Mouse (Mus musculus) cerebellum, adult 2 months (tissue): ENCODE measurements around the gene Alg12. TPM values are rescaled to one million over a fixed set of nuclear protein-coding genes. Genes with fewer than 3 reads are reported as not detected.
A peak's percentile ranks its signal among the peaks of the same experiment; 100 is the strongest.
"Not testable (repeated sequence)": the region's sequence is repeated elsewhere in the genome, so short reads cannot be mapped to it uniquely, and the experiment has no call there.

Source experiments
- DNase-seq, 2 experiments: peaks; one replicate each; pipeline ENCODE4 v3.0.0; 2021
- H3K27ac ChIP-seq: fragments of 200-500 bp; 2 replicates; pipeline ENCODE4 v1.5.1; 2012; ENCODE audit warnings: low read length, control low read depth, inconsistent platforms; ENCODE audit not compliant: insufficient read depth
- H3K27me3 ChIP-seq: fragments of 200-500 bp; 2 replicates; pipeline ENCODE4 v1.6.1; 2012; ENCODE audit warnings: inconsistent platforms, mild to moderate bottlenecking, low read length, moderate library complexity; ENCODE audit not compliant: control insufficient read depth, insufficient read depth
- H3K4me1 ChIP-seq: fragments of 200-500 bp; 2 replicates; pipeline ENCODE4 v1.6.1; 2011; ENCODE audit warnings: low read length; ENCODE audit not compliant: control insufficient read depth, insufficient read depth
- H3K4me3 ChIP-seq: fragments of 200-500 bp; replicated peaks from 2 replicates; pipeline ENCODE3; 2011; ENCODE audit warnings: mild to moderate bottlenecking, low read depth, low read length, control low read depth; ENCODE audit not compliant: insufficient read depth
- CTCF ChIP-seq: fragments of 200-500 bp; IDR thresholded peaks from 2 replicates; pipeline ENCODE4 v1.5.1; 2011; ENCODE audit warnings: low read depth, mild to moderate bottlenecking, control low read depth, low read length, moderate library complexity, borderline replicate concordance; ENCODE audit not compliant: insufficient read depth
- POLR2A ChIP-seq: fragments of 200-500 bp; IDR thresholded peaks from 2 replicates; pipeline ENCODE4 v1.6.1; 2011; ENCODE audit warnings: low read length, control low read depth, borderline replicate concordance; ENCODE audit not compliant: insufficient read depth
- whole genome bisulfite sequencing: fragments of 180-500 bp; shearing (Covaris S2); methylation state at CpG from one replicate; pipeline ENCODE4 v1.1.7; 2018; 5-methylcytosine and 5-hydroxymethylcytosine counted together
- polyA plus RNA-seq: library from polyadenylated mRNA; depleted of rRNA; stranded (reverse); fragments of >200 nt; gene quantifications from 2 replicates; pipeline ENCODE4 v1.2.3, GENCODE M21; 2012

Gene Alg12
- polyA plus RNA-seq, 1 experiment = 17.3 TPM

DNA sequence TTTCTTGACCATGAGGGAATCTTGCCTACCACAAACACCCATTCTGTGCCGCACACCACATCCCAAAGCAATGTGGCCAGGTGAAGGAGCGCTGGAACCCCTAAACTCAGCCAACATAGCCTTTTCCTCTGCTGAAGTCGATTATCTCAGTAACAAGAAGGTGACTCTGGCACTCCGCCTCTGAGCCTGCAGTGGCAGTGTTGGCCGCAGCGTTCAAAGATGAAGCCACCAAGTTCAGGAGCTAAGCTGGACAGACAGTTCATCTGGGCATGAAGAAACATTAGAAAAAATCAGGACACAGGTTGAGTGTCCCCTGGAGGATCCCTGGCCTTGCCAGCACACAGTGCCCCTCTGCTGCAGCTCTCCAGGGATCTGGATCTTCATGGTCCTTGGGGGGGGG lies 8.3 kb upstream of the Alg12 start:
- Histone ChIP-seq H3K27me3 (no peaks in the 10 kb centered on the region), H3K4me3 (no peak overlapping the region), H3K4me1 (peaks cover 26% of the 10 kb centered on the region), H3K27ac (peak overlapping the region; percentile 8; the same call in 1 of the 2 replicates)
- no peak for DNase-seq
- no peak for TF ChIP-seq CTCF
- no peak for TF ChIP-seq POLR2A
- WGBS = 41% methylated on average over 6 of the region's 6 CpGs

DNA sequence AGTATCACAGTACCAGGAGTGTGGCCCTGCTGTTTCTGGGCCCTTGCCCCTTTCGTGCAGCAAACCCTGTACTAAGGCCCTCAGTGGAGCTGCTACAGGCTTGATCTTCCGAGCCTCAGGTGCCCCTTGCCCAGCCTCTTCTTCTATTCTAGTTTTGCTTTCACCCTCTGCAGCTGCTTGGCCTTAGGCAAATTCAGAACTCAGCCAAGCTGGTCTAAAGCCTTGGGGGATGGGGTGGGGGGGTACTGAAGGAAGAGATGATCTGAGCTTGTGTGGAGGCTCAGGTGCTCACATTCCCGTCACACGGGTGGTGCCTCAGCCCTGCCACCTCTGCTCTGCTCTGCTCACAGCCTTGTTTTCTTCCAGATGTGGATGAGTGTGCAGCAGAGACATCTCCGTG lies 4.3 kb upstream of the Alg12 start:
- WGBS = 94% methylated on average over 5 of the region's 5 CpGs
- no peaks in the 10 kb centered on the region for H3K27me3 ChIP-seq
- no peak for TF ChIP-seq POLR2A
- no peak for TF ChIP-seq CTCF
- DNase-seq = no peak
- H3K27ac ChIP-seq = no peak overlapping the region
- no peak overlapping the region for H3K4me3 ChIP-seq
- H3K4me1 ChIP-seq = peaks cover 23% of the 10 kb centered on the region

DNA sequence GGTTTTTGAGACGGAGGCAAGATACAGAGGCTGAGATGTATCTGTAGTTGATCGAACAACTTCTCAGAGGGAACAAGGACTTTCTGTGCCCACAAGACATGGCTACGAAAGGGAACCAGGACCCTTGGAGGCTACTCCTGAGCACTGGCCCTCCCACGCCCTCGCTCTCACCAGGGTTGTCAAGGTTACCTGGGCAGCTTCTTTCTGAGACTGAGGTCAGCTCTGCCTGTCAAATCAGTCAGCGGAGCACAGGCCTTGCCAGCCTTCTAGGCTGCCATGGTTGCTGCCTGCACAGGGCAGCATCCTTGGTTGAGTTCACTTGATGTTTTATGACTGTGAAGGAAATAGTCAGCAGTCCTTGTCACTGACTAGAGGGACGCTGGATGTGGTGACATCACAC lies 3.4 kb upstream of the Alg12 start:
- H3K27me3 ChIP-seq = no peaks in the 10 kb centered on the region
- WGBS = 94% methylated on average over 7 of the region's 7 CpGs
- TF ChIP-seq CTCF = no peak
- TF ChIP-seq POLR2A = no peak

DNA sequence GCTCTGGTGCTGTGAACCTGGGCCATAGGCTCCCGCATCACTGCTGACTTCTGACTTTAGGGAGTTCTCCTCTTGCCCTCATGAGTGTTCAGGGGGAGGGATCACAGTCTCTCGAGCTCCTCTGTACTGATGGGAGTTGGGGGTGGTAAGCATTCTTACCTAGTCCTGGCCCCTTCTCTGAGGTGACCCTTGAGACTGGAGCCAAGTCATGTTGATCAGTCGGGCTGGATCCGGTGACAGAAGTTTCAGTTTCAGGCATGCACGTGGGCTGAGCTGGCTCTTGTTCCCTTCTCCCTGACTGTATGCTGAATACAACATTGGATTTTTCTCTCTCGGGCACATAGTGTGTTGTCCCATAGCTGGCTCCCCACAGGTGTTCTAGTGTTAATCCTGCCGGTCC lies 2.3 kb upstream of the Alg12 start:
- WGBS = 76% methylated on average over 7 of the region's 7 CpGs
- TF ChIP-seq CTCF (no peak), POLR2A (no peak)

More for the DNA sequence above, 3.4 kb upstream of the Alg12 start:
- Histone ChIP-seq H3K27ac (no peak overlapping the region), H3K4me1 (peaks cover 15% of the 10 kb centered on the region), H3K4me3 (no peak overlapping the region)
- DNase-seq = no peak

DNA sequence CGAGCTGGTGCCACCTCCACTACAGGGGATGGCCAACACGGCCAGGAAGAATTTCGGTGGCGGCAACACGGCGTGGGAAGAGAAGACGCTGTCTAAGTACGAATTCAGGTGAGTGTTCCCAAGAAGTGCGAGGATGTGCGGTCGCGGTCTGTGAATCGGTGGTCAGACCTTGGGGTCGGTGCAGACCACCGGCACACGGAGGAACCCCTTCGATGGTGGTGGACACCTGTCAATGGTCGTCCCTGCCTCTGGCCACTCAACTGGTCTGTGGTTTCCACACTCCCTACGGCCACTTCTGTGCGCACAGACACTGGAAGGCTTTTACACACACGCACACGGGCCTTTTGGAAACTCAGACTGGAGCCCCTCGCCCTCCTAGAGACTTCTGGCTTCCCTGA lies 787 bp upstream of the Alg12 start:
- peak overlapping the region; percentile 78 for H3K4me3 ChIP-seq
- TF ChIP-seq POLR2A (no peak), CTCF (no peak)
- peaks cover 12% of the 10 kb centered on the region for H3K4me1 ChIP-seq
- DNase-seq = no peak
- H3K27ac ChIP-seq = no peak overlapping the region
- WGBS = under 1% methylated on average over 23 of the region's 23 CpGs
- H3K27me3 ChIP-seq = no peaks in the 10 kb centered on the region

More for the DNA sequence above, 2.3 kb upstream of the Alg12 start:
- H3K27me3 ChIP-seq = no peaks in the 10 kb centered on the region
- H3K4me3 ChIP-seq = no peak overlapping the region
- DNase-seq = no peak
- H3K27ac ChIP-seq = no peak overlapping the region
- H3K4me1 ChIP-seq = peaks cover 12% of the 10 kb centered on the region

DNA sequence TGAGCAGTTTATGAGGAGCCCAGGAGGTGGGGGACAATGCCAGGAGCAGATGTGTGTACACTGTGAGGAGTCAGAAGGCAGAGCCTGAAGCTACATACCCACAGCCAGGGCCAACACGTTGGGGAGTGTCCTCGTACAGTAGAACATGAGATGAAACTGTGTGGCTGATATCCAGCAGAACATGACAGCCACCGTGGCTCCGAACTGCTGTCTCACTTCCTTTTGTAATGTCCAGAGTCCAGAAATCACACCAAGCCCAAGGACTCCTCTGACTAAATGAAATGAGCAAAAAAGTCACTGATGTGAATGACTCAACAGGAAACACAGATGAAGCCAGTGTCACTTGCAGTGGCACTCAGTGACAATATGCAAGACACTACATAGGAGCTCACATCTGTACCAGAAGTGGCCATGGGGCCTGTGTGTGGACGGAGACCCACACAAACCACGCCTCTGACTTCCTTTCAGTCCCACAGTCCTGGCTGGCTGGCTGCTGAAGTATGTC lies 3.9 kb downstream of the Alg12 start:
- no peaks in the 10 kb centered on the region for H3K27me3 ChIP-seq
- H3K4me1 ChIP-seq = peaks cover 1% of the 10 kb centered on the region; the same call in 1 of the 2 replicates
- DNase-seq = no peak
- WGBS = 90% methylated on average over 6 of the region's 6 CpGs
- TF ChIP-seq POLR2A = no peak
- no peak for TF ChIP-seq CTCF
- no peak overlapping the region for H3K4me3 ChIP-seq
- H3K27ac ChIP-seq = no peak overlapping the region

DNA sequence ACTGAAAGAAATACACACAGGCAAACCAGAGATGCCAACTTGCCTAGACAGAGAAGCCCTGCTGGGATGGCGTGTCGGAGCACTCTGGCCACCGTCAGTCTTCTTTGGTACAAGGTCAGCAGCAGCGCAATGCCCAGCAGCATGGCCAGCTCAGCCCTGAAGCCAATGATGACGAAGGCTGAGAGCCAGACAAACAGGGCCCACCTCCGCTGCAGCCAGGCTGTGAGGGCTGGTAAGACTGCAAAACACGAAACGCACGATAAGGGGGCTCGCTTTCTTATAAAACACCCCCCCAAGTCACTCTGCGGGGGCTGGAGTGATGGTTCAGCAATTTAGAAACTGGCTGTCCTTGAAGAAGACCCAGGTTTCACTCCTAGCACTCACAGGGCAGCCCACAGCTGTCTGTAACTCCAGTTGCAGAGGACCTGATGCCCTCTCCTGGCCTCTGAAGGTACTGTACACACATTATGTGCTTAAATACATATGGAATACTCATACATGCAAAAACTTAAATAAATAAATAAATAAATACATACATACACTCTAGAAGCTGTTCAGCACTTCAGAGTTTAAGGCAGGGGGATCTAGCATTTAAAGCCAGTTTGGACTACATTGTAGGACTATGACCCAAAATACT lies 4.6 kb downstream of the Alg12 start:
- Histone ChIP-seq H3K4me1 (no peaks in the 10 kb centered on the region), H3K4me3 (no peak overlapping the region), H3K27ac (no peak overlapping the region), H3K27me3 (no peaks in the 10 kb centered on the region)
- no peak for DNase-seq
- TF ChIP-seq CTCF (no peak), POLR2A (no peak)
- WGBS = 95% methylated on average over 11 of the region's 11 CpGs

DNA sequence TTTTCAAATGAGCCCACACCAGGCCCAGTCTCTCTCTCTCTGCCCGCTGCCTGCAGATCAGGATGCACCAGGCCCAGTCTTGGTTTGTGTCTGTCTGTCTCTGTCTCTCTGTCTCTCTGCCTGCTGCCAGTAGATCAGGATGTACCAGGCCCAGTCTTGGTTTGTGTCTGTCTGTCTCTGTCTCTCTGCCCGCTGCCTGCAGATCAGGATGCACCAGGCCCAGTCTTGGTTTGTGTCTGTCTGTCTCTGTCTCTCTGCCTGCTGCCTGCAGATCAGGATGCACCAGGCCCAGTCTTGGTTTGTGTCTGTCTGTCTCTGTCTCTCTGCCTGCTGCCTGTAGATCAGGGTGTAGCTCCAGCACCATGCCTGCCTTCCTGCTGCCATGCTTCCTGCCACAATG lies 5.2 kb downstream of the Alg12 start:
- H3K27ac ChIP-seq, H3K4me1 ChIP-seq, H3K4me3 ChIP-seq, DNase-seq, H3K27me3 ChIP-seq: not testable (repeated sequence)
- WGBS = 92% methylated on average over 2 of the region's 2 CpGs
